Mouse (Mus musculus): Measurements from ENCODE around the gene Cyb561a3. TPM values are rescaled to one million over a fixed set of nuclear protein-coding genes. Genes with fewer than 3 reads are reported as not detected.
A peak's percentile ranks its signal among the peaks of the same experiment; 100 is the strongest.

Gene Cyb561a3
- total and polyA plus RNA-seq, 3 experiments = 7.6 to 14.3 TPM; not detected in 1

DNA sequence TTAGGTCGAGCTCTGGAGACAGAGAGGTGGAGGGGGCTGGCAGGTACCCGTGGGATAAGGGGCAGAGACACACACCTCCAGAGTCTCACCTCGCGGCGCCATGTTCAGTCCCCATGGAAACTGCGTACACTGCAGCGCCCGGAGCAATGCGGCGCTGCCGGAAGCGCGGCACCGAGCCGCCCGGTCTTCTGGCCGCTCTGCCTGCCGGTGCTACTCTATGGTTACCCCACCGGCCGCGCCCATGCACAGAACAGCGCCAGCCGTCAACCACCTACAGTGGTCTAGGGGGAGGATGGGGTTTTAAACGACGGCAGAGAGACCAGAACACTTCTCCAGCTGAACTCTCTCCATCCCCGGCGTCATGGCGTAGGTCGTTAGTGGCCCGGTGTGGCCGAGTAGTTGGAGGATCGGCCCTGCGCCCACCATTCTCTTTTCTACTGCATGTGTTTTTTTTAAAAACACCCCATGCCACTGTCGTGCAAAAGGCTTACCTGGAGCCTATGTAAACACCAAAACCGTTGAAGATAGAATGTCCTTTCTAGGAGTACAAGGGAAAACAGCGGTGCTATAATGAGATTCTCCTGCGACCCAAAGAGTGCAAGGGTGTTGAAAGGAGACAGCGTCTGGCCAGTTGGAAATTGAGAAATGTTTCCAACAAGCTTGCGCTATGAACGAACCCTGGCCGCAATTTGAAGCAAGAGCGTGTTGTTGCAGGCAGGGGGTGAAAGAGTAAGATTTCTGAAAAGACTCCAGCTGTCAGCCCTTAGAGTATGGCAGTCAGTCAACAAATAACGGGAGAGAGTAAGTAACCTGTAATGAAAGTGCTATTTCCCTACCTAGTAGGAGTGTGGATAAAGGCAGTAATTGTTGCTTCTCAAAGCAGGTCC, 21.1 kb upstream of the Cyb561a3 start, which contains the start of gene Tmem216 (continued):
- 0 out of 2 replicates have a peak, but pooled peaks have one; percentile 22 for TF ChIP-seq NRF1 (IDR thresholded peaks at IDR 0.05; ENCODE audit: insufficient read depth, low read depth, low read length, poor library complexity, severe bottlenecking)
- TF ChIP-seq SMC3 (IDR thresholded peaks at IDR 0.05; ENCODE audit: low read depth, low read length) = no peak
- no peak for TF ChIP-seq RAD21 (IDR thresholded peaks at IDR 0.05; ENCODE audit: low read depth, low read length)
- no peak for TF ChIP-seq ETS1 (IDR thresholded peaks at IDR 0.05; ENCODE audit: low read depth, low read length)
- TF ChIP-seq EP300 (IDR thresholded peaks at IDR 0.05; ENCODE audit: low read depth in 1 of 2, low read length in 2 of 2) = no peak
- no peak for TF ChIP-seq MAFK (IDR thresholded peaks at IDR 0.05; ENCODE audit: borderline replicate concordance, low read depth, low read length)
- TF ChIP-seq ZKSCAN1 (IDR thresholded peaks at IDR 0.05; ENCODE audit: low read depth, low read length) = no peak

DNA sequence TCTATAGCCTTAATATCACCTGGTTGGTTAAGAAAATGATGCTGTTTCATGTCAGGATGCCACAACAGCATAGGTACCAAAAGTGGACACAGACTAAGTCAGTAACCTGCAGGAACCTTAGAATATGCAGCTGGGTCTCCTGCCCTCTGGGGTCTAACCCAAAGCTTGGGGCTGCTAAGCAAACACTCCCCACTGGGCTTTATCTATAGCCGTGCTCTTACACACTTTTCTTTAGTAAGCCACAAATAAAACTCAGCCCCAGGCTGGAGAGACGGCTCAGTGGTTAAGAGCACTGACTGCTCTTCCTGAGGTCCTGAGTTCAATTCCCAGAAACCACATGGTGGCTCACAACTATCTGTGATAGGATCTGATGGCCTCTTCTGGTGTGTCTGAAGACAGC, 20.0 kb upstream of the Cyb561a3 start:
- Histone ChIP-seq H3K9ac (ENCODE audit: control insufficient read depth, low read depth, low read length, poor library complexity, severe bottlenecking) (no peak overlapping the region), H3K9me3 (replicated peaks; ENCODE audit: insufficient read depth, low read length) (no peaks in the 10 kb centered on the region), H3K27ac (ENCODE audit: control insufficient read depth, low read depth, low read length) (no peak overlapping the region), H3K4me1 (ENCODE audit: control insufficient read depth in 1 of 2, insufficient read depth in 2 of 2, low read length in 2 of 2) (peaks cover 0 to 15% of the 10 kb centered on the region in 2 experiments; a peak in 2 of 4 replicates), H3K27me3 (ENCODE audit: control insufficient read depth in 1 of 2, insufficient read depth in 2 of 2, low read length in 2 of 2) (no peaks in the 10 kb centered on the region), H3K79me2 (ENCODE audit: control insufficient read depth, insufficient read depth, low read length, poor library complexity) (peaks cover 2% of the 10 kb centered on the region; the same call in 1 of the 2 replicates), H3K36me3 (ENCODE audit: control insufficient read depth in 1 of 2, insufficient read depth in 2 of 2, low read length in 2 of 2) (peaks cover 0 to 14% of the 10 kb centered on the region in 2 experiments; a peak in 2 of 4 replicates), H3K4me3 (ENCODE audit: control insufficient read depth in 1 of 2, insufficient read depth in 1 of 2, low read depth in 2 of 2, low read length in 2 of 2) (no peak overlapping the region)
- DNase-seq (ENCODE audit: low read depth, low spot score) = peak; percentile 23
- TF ChIP-seq E2F4 (IDR thresholded peaks at IDR 0.05; ENCODE audit: borderline replicate concordance, low read depth, low read length) = no peak
- TF ChIP-seq TBP (IDR thresholded peaks at IDR 0.05; ENCODE audit: low read depth, low read length) = 0 out of 2 replicates have a peak, but pooled peaks have one; percentile 30
- no peak for TF ChIP-seq BHLHE40 (IDR thresholded peaks at IDR 0.05; ENCODE audit: borderline replicate concordance, low read depth, low read length)

GRCm38 (mm10) chr19:10557430-10557829, 19.5 kb upstream of the Cyb561a3 start:
- DNase-seq (ENCODE audit: low read depth, low spot score) = no peak
- Histone ChIP-seq H3K79me2 (ENCODE audit: control insufficient read depth, insufficient read depth, low read length, poor library complexity) (peaks cover 2% of the 10 kb centered on the region; the same call in 1 of the 2 replicates), H3K27ac (ENCODE audit: control insufficient read depth, low read depth, low read length) (no peak overlapping the region), H3K27me3 (ENCODE audit: control insufficient read depth in 1 of 2, insufficient read depth in 2 of 2, low read length in 2 of 2) (no peaks in the 10 kb centered on the region), H3K9me3 (replicated peaks; ENCODE audit: insufficient read depth, low read length) (no peaks in the 10 kb centered on the region), H3K36me3 (ENCODE audit: control insufficient read depth in 1 of 2, insufficient read depth in 2 of 2, low read length in 2 of 2) (peaks cover 0 to 14% of the 10 kb centered on the region in 2 experiments; a peak in 2 of 4 replicates), H3K9ac (ENCODE audit: control insufficient read depth, low read depth, low read length, poor library complexity, severe bottlenecking) (no peak overlapping the region), H3K4me1 (ENCODE audit: control insufficient read depth in 1 of 2, insufficient read depth in 2 of 2, low read length in 2 of 2) (peaks cover 0 to 17% of the 10 kb centered on the region in 2 experiments; a peak in 2 of 4 replicates), H3K4me3 (ENCODE audit: control insufficient read depth in 1 of 2, insufficient read depth in 1 of 2, low read depth in 2 of 2, low read length in 2 of 2) (no peak overlapping the region)
- TF ChIP-seq RCOR1 (IDR thresholded peaks at IDR 0.05; ENCODE audit: low read depth, low read length) (no peak), SIN3A (IDR thresholded peaks at IDR 0.05; ENCODE audit: low read length) (0 out of 2 replicates have a peak, but pooled peaks have one; percentile 20), ZNF384 (IDR thresholded peaks at IDR 0.05; ENCODE audit: low read depth, low read length) (0 out of 2 replicates have a peak, but pooled peaks have one; percentile 15)

All from MEL (cell line).